Mouse (Mus musculus): Measurements from ENCODE around the gene Gpr171. TPM values are rescaled to one million over a fixed set of nuclear protein-coding genes. Genes with fewer than 3 reads are reported as not detected.
"Not testable (repeated sequence)": the region's sequence is repeated elsewhere in the genome, so short reads cannot be mapped to it uniquely, and the experiment has no call there.

Gene Gpr171
- under 1 TPM; 0.15 to 0.45 (median 0.29) TPM for total RNA-seq (2022)

GRCm38 (mm10) chr3:59101218-59101986 is at the start of gene Gpr171:
Gene Gpr171, minus strand, starts transcription at chr3:59101821.
- DNase-seq: no peak

GRCm38 (mm10) chr3:59150624-59151023 is 49.0 kb upstream of the Gpr171 start:
- DNase-seq: no peak

DNA sequence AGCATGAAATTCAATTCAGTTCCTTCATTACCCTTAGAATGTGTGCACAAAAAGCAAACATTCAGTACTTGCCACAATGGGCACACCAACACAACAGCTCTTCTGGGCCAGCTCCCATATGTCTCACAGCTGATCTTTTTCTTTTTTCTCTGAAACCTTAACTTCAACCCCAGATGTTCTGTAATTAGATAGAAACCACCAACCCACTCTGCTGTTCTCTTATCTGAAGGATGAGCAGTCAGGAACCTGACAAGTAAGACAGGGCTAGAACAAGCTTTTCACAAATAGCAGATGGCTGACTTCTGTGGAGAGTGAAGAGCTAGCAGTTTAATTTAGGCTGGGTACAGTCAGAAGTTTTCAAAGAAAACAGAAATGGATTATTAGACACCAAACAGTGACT is 48.0 kb upstream of the Gpr171 start:
- DNase-seq: no peak

- no peak for DNase-seq
Observed at GRCm38 (mm10) chr3:59145194-59145593, 43.6 kb upstream of the Gpr171 start.

- no peak for DNase-seq
Observed at GRCm38 (mm10) chr3:59141507-59142305, 40.1 kb upstream of the Gpr171 start.

GRCm38 (mm10) chr3:59140941-59141340 is 39.3 kb upstream of the Gpr171 start:
- not testable (repeated sequence) for DNase-seq

GRCm38 (mm10) chr3:59140115-59140514 is 38.5 kb upstream of the Gpr171 start:
- DNase-seq: no peak

DNA sequence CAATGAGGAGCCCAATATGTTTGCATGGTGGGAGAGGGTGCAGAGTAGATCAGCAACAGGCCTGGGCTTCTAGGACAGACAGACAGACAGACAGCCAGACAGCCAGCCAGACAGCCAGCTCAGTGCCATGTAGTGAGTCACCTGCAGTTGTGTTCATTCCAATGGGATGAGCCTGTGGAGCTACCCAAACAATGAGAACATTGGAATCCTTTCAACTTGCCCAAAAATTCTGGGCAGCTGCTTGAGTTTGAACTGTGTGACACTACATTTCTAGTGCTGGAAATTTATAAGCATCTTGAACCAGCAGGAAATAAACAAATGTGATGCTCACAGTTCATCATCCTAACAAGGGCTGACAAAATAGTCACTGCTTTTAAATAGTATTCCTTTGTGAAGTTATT is 38.0 kb upstream of the Gpr171 start:
- no peak for DNase-seq

- DNase-seq: no peak
Observed at GRCm38 (mm10) chr3:59138946-59139468, 37.4 kb upstream of the Gpr171 start.

GRCm38 (mm10) chr3:59135911-59136653 is 34.5 kb upstream of the Gpr171 start:
- no peak for DNase-seq

GRCm38 (mm10) chr3:59133189-59133588 is 31.6 kb upstream of the Gpr171 start:
- no peak for DNase-seq

- no peak for DNase-seq
Observed at GRCm38 (mm10) chr3:59131966-59132365, 30.3 kb upstream of the Gpr171 start.

DNA sequence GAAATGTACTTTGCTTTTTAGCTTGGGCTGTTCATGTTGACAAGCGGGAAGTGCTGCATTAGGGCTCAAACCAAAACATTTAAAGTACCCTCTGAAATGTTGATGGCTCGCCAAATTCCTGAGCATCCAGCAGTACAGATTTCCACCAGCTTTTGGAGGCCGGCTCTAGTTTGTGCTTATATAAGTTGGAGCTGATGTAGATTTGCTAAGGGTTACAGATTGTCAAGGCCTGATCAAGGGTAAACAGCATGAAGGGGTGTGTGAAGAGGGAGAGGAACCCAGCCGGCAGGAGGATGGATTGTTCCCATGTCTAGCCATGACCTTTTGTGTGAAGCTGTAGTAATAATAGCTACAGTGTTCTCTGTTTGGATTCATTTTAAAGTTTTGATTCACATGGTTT is 29.5 kb upstream of the Gpr171 start:
- DNase-seq: no peak

GRCm38 (mm10) chr3:59130431-59130830 is 28.8 kb upstream of the Gpr171 start:
- DNase-seq: peak; percentile 68

DNA sequence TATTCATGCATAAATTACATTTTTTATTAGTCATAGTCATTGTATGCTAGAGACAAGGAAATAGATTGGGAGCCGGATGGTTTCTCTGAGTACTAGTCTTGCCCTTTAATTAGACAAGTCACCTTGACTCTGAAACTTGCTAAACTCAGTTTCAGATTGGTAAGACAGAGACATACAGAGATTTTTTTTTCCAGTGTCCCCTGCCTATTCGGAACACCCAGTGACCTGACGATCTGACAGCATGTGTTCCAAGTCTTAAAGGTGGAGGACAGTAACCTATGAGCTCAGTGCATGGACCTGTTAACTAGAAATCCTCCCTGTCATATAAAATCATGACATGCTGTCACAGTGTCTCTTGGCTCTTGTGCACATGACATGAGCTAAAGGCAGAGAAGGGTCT is 27.9 kb upstream of the Gpr171 start:
- DNase-seq: no peak

DNA sequence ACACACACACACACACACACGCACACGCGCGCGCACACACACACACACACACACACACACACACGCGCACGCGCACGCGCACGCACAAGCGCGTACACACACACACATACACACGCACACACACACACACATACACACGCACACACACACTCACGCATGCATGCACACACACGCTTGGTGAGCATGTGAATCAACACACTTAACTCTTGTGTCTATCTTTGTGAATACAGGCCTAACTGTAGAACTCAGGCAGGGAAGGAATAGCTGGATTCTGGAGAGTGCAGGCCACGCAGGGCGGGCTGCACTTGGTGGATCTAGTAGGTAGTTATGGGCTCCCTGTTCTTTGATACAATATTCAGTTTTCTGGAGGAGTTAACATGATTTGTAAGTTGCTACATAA is 27.1 kb upstream of the Gpr171 start:
- DNase-seq: no peak

GRCm38 (mm10) chr3:59125783-59126555 is 24.3 kb upstream of the Gpr171 start:
- DNase-seq: no peak

DNA sequence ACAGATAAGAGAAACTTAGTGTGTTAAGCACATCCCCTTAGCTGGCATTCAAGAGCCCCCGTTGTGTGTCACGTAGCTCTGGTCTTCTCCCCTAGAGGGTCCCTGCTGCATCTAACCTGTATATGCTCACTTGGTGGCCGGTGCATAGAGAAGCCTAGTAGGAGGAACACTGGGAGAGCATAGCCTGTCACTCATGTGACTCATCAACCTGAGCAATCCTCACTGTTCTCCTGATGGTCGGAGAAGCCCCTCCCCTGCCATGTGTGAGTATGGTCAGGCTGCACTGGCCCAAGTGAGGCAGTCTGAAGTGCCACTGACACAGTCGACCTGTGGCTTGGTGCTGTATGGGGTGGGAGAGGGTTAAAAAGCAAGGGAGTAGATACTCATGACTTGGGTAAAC is 23.4 kb upstream of the Gpr171 start:
- no peak for DNase-seq

DNA sequence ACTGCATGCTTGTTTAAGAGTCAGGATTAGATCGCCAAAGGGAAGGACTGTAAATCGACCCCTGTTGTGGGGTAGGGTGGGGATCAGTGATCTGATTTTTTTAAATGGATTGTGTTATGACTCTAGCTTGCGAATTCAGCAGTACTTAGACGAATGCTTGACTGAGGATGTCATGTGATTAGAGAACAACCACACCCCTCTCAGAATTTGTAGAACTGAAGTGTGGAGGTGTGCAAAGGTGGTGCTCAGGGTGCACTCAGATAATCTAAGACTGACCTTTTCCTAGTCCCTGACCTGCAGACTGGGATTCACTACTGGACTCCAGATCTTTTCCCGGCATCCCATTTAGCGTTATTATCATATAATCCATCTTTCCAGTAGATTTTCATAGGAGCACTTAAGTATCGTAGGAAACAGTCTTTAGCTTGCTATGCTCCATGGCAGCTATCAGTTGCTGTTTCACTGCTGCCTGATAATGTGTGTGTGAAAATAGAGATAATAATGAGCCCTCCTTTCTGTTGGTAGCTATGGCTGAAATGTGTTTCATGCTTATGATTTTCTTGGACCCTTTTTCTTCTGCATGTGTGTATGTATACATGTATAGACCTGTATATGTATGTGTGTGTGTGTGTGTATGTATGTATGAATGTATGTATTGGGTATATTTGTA is 20.3 kb upstream of the Gpr171 start:
- DNase-seq: no peak

GRCm38 (mm10) chr3:59121067-59121730 is 19.6 kb upstream of the Gpr171 start:
- no peak for DNase-seq

DNA sequence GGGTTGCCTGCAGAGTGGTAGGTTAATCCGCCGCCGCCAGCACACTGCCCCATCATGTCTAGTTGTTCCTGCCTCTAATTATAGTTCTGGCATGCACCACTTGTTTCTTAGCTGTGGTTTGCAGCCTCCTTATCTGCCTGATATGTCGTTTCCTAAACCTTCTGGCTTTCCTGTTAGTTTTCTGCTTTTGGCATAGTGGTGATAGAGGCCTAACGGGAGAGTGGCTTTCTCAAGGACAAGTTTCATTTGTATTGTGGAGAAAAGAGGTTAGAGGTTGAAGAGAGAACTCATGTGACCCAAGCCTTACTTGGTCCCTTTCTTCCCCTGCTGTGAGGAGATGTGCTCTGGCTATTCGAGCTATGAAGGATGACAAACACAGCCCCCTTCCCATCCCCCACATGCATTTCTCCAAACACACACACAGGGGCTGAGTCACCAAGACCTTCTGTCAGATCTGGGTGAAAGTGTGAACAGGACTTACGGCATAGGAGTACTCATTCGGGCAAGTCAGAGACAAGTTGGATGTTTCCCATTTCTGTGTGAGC is 12.4 kb upstream of the Gpr171 start:
- no peak for DNase-seq
